Comparison of ENCODE assay signal across 9 mouse cellular contexts in the genomic region with DNA sequence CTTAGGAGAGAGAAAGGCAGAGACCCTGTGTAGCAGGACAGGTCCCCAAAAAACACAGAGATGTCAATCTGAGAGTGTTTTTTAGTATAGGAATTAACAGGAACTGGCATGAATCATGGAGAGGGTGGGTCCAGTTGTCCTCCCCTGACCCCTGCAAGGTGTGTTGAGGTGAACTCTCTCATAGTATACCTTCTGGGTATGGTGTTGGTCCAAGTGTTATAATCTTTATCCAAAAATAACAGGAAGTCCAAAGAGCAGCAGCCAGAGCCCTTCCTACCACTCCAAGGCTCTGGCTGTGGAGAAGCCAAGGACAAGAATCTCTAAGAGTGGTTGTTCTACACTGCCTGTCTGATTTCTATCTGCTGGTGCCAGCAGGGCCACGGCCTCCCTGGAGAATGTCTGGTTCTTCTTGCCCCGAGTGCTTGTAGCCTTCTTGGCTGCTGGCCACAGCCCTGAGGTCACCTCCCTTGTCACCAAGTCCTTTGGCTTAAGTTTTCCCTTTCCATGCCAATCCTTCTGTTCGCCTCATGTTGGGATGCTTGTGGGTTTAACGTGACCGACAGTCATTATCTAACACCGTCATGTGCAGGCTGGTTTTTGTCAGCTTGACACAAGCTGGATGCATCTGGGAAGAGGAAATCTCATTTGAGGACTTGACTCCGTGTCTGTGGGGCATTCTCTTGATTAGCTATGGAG. TPM values are rescaled to one million over a fixed set of nuclear protein-coding genes. Genes with fewer than 3 reads are reported as not detected.
DNase-seq lines count a peak whose midpoint lies in the region; ATAC-seq lines count a peak whose summit lies in the region.
"Had no signal": no experiment of that assay in that cellular context is flagged by ENCODE, and none has a peak within 500 bp of the region (broad histone marks: within the 10 kb centered on the region; RNA-seq: fewer than 3 reads in every experiment).

No protein-coding gene starts in this region.

- H3K27me3 ChIP-seq in stomach, embryonic 14.5 days (ENCODE audit: control insufficient read depth, insufficient read depth, low read length) = no peaks in the 10 kb centered on the region
- no peaks in the 10 kb centered on the region for H3K27me3 ChIP-seq in forebrain, embryonic 16.5 days (replicated peaks; ENCODE audit: control insufficient read depth, insufficient read depth, low read length)
- H3K27me3 ChIP-seq: midbrain, embryonic 12.5 days had no signal

- DNase-seq in urinary bladder, postnatal 14 days (ENCODE audit: low spot score) = peak; percentile 47
- DNase-seq in urinary bladder, adult 2 months (ENCODE audit: low spot score) = no peak
- DNase-seq in fibroblast of lung, adult 2 months (ENCODE audit: low read depth) = peak; percentile 77
- peak; percentile 84 for DNase-seq in heart, postnatal 4 days
- no peak for DNase-seq in urinary bladder, adult 18-20 months (ENCODE audit: low spot score in 2 of 2)
- no peak for DNase-seq in natural killer cell, adult 2 months (ENCODE audit: low spot score in 2 of 2)

- 44% methylated on average over 7 of the region's 7 CpGs for WGBS in stomach, embryonic 14.5 days
- WGBS in forebrain, embryonic 16.5 days = 44% methylated on average over 7 of the region's 7 CpGs

- no peaks in the 10 kb centered on the region for H3K36me3 ChIP-seq in stomach, embryonic 14.5 days (ENCODE audit: control insufficient read depth, insufficient read depth, low read length)
- H3K36me3 ChIP-seq in forebrain, embryonic 16.5 days (ENCODE audit: control insufficient read depth, insufficient read depth) = no peaks in the 10 kb centered on the region
- H3K36me3 ChIP-seq: midbrain, embryonic 12.5 days had no signal

- H3K27ac ChIP-seq in stomach, embryonic 14.5 days (ENCODE audit: low read length) = 0 out of 2 replicates have a peak overlapping the region, but pooled peaks have one; percentile 29
- H3K27ac ChIP-seq in forebrain, embryonic 16.5 days (ENCODE audit: low read length) = no peak overlapping the region
- H3K27ac ChIP-seq: midbrain, embryonic 12.5 days had no signal

- no peak overlapping the region for H3K9ac ChIP-seq in stomach, embryonic 14.5 days (replicated peaks; ENCODE audit: low read depth, low read length)
- no peak overlapping the region for H3K9ac ChIP-seq in forebrain, embryonic 16.5 days (replicated peaks; ENCODE audit: low read depth, low read length)
- H3K9ac ChIP-seq: midbrain, embryonic 12.5 days had no signal

- H3K4me3 ChIP-seq in stomach, embryonic 14.5 days (ENCODE audit: low read depth, low read length) = no peak overlapping the region
- H3K4me3 ChIP-seq in forebrain, embryonic 16.5 days (replicated peaks; ENCODE audit: low read length) = no peak overlapping the region
- H3K4me3 ChIP-seq: midbrain, embryonic 12.5 days had no signal

- H3K9me3 ChIP-seq in stomach, embryonic 14.5 days (ENCODE audit: control insufficient read depth, low read depth, low read length) = no peaks in the 10 kb centered on the region
- no peaks in the 10 kb centered on the region for H3K9me3 ChIP-seq in forebrain, embryonic 16.5 days (ENCODE audit: control insufficient read depth, low read length)
- H3K9me3 ChIP-seq: midbrain, embryonic 12.5 days had no signal

- no peak for ATAC-seq in stomach, embryonic 14.5 days (ENCODE audit: insufficient number of reproducible peaks, insufficient read depth, low FRiP score, low read depth)
- no peak for ATAC-seq in forebrain, embryonic 16.5 days

- H3K4me2 ChIP-seq in stomach, embryonic 14.5 days (replicated peaks; ENCODE audit: low read depth, low read length) = no peak overlapping the region
- no peak overlapping the region for H3K4me2 ChIP-seq in forebrain, embryonic 16.5 days (ENCODE audit: low read length)
- H3K4me2 ChIP-seq: midbrain, embryonic 12.5 days had no signal

- peaks cover 19% of the 10 kb centered on the region; the same call in 1 of the 2 replicates for H3K4me1 ChIP-seq in stomach, embryonic 14.5 days (ENCODE audit: control insufficient read depth, insufficient read depth, low read length)
- peaks cover 5% of the 10 kb centered on the region; the same call in 1 of the 2 replicates for H3K4me1 ChIP-seq in forebrain, embryonic 16.5 days (replicated peaks; ENCODE audit: control insufficient read depth, insufficient read depth, low read length)

RNA-seq across cellular contexts. Expression of a gene that starts 27.8 kb away (rescaled TPM):
- 1.7 and 1.9 TPM in 2 replicates for polyA plus RNA-seq in urinary bladder, adult 2 months (2012; rRNA removed)
- total RNA-seq in heart, postnatal 4 days (2021) = 10 to 100 TPM; 24.6 to 27.7 TPM
- polyA plus RNA-seq in stomach, embryonic 14.5 days (2014; fragmentation: Nextera tagmentation; extraction: Ambion mirVana) = 25.8 and 26.6 TPM in 2 replicates
- 58.8 and 67.1 TPM in 2 replicates for polyA plus RNA-seq in forebrain, embryonic 16.5 days (2015; fragmentation: Nextera tagmentation; extraction: Ambion mirVana)

Comparison
In these comparisons a context has a peak if more than half of its experiments do, and no peak if none do; other contexts are left out.
1. DNase-seq: peak in urinary bladder, postnatal 14 days (single experiment), fibroblast of lung, adult 2 months (single experiment) and heart, postnatal 4 days (single experiment); none in urinary bladder, adult 2 months (single experiment), urinary bladder, adult 18-20 months (0 of 2) and natural killer cell, adult 2 months (0 of 2).